Mouse (Mus musculus): ENCODE data around the gene Fam19a5. TPM values are rescaled to one million over a fixed set of nuclear protein-coding genes. Genes with fewer than 3 reads are reported as not detected.
A peak's percentile ranks its signal among the peaks of the same experiment; 100 is the strongest.

Fam19a5 gene
- polyA plus RNA-seq (2016; fragmentation: Nextera tagmentation; extraction: Ambion mirVana), result 2.2 and 3.0 TPM in 2 replicates

GRCm38 (mm10) chr15:87543599-87544338, at the start of gene Fam19a5:
Gene Fam19a5 (plus strand): TSS chr15:87544299.
- Histone ChIP-seq H3K4me1 (peaks cover 32% of the 10 kb centered on the region), H3K36me3 (no peaks in the 10 kb centered on the region), H3K27me3 (ENCODE audit: low read depth, poor library complexity, severe bottlenecking) (peaks cover 68% of the 10 kb centered on the region), H3K4me3 (peak within 1 kb of the TSS; percentile 64), H3K27ac (peak within 1 kb of the TSS; percentile 75), H3K9me3 (replicated peaks) (no peaks in the 10 kb centered on the region)
- 3% methylated on average over 38 of the region's 67 CpGs for WGBS
- DNase-seq (ENCODE audit: low spot score), result peak; percentile 74

- no peak for DNase-seq (ENCODE audit: low spot score)
- Histone ChIP-seq H3K4me1 (no peaks in the 10 kb centered on the region), H3K36me3 (no peaks in the 10 kb centered on the region), H3K27ac (no peak overlapping the region), H3K9me3 (replicated peaks) (no peaks in the 10 kb centered on the region), H3K27me3 (ENCODE audit: low read depth, poor library complexity, severe bottlenecking) (no peaks in the 10 kb centered on the region), H3K4me3 (no peak overlapping the region)
- WGBS, result 84% methylated on average over 3 of the region's 3 CpGs
Observed at GRCm38 (mm10) chr15:87501737-87502136, 42.4 kb upstream of the Fam19a5 start.

- Histone ChIP-seq H3K9me3 (replicated peaks) (no peaks in the 10 kb centered on the region), H3K4me1 (no peaks in the 10 kb centered on the region), H3K36me3 (no peaks in the 10 kb centered on the region), H3K27me3 (ENCODE audit: low read depth, poor library complexity, severe bottlenecking) (no peaks in the 10 kb centered on the region), H3K27ac (no peak overlapping the region), H3K4me3 (no peak overlapping the region)
- no peak for DNase-seq (ENCODE audit: low spot score)
- WGBS, result 79% methylated on average over 3 of the region's 3 CpGs
Observed at GRCm38 (mm10) chr15:87507349-87507748, 36.8 kb upstream of the Fam19a5 start.

GRCm38 (mm10) chr15:87510886-87511285, 33.2 kb upstream of the Fam19a5 start:
- WGBS, result 95% methylated on average over 4 of the region's 4 CpGs
- no peak for DNase-seq (ENCODE audit: low spot score)
- H3K4me1 ChIP-seq, result no peaks in the 10 kb centered on the region

GRCm38 (mm10) chr15:87518161-87518560, 25.9 kb upstream of the Fam19a5 start:
- H3K9me3 ChIP-seq (replicated peaks), result no peaks in the 10 kb centered on the region
- no peaks in the 10 kb centered on the region for H3K36me3 ChIP-seq
- H3K27me3 ChIP-seq (ENCODE audit: low read depth, poor library complexity, severe bottlenecking), result no peaks in the 10 kb centered on the region
- DNase-seq (ENCODE audit: low spot score), result no peak
- no peaks in the 10 kb centered on the region for H3K4me1 ChIP-seq
- H3K4me3 ChIP-seq, result no peak overlapping the region
- H3K27ac ChIP-seq, result no peak overlapping the region

More at GRCm38 (mm10) chr15:87510886-87511285, 33.2 kb upstream of the Fam19a5 start:
- Histone ChIP-seq H3K36me3 (no peaks in the 10 kb centered on the region), H3K27ac (no peak overlapping the region), H3K9me3 (replicated peaks) (no peaks in the 10 kb centered on the region), H3K27me3 (ENCODE audit: low read depth, poor library complexity, severe bottlenecking) (no peaks in the 10 kb centered on the region), H3K4me3 (no peak overlapping the region)

- H3K36me3 ChIP-seq, result no peaks in the 10 kb centered on the region
- 89% methylated on average over 4 of the region's 4 CpGs for WGBS
- no peaks in the 10 kb centered on the region for H3K9me3 ChIP-seq (replicated peaks)
- no peaks in the 10 kb centered on the region for H3K27me3 ChIP-seq (ENCODE audit: low read depth, poor library complexity, severe bottlenecking)
- no peak overlapping the region for H3K27ac ChIP-seq
- no peak overlapping the region for H3K4me3 ChIP-seq
- DNase-seq (ENCODE audit: low spot score), result no peak
- no peaks in the 10 kb centered on the region for H3K4me1 ChIP-seq
Observed at GRCm38 (mm10) chr15:87529271-87529670, 14.8 kb upstream of the Fam19a5 start.

- no peak overlapping the region for H3K4me3 ChIP-seq
- H3K27me3 ChIP-seq (ENCODE audit: low read depth, poor library complexity, severe bottlenecking), result peaks cover 52% of the 10 kb centered on the region
- WGBS, result 72% methylated on average over 1 of the region's 1 CpGs
- no peak for DNase-seq (ENCODE audit: low spot score)
- H3K36me3 ChIP-seq, result no peaks in the 10 kb centered on the region
- H3K9me3 ChIP-seq (replicated peaks), result no peaks in the 10 kb centered on the region
- peaks cover 16% of the 10 kb centered on the region for H3K4me1 ChIP-seq
- H3K27ac ChIP-seq, result no peak overlapping the region
Observed at GRCm38 (mm10) chr15:87541656-87542055, 2.4 kb upstream of the Fam19a5 start.

- Histone ChIP-seq H3K9me3 (replicated peaks) (no peaks in the 10 kb centered on the region), H3K36me3 (no peaks in the 10 kb centered on the region), H3K27me3 (ENCODE audit: low read depth, poor library complexity, severe bottlenecking) (peaks cover 76% of the 10 kb centered on the region), H3K4me1 (peaks cover 33% of the 10 kb centered on the region), H3K27ac (peak overlapping the region; percentile 75), H3K4me3 (peak overlapping the region; percentile 64)
- WGBS, result under 1% methylated on average over 84 of the region's 84 CpGs
- DNase-seq (ENCODE audit: low spot score), result peak; percentile 79
Observed at GRCm38 (mm10) chr15:87544401-87545129, 466 bp downstream of the Fam19a5 start.

- no peak for DNase-seq (ENCODE audit: low spot score)
- Histone ChIP-seq H3K27me3 (ENCODE audit: low read depth, poor library complexity, severe bottlenecking) (peaks cover 79% of the 10 kb centered on the region), H3K4me1 (peaks cover 33% of the 10 kb centered on the region), H3K27ac (peak overlapping the region; percentile 75), H3K4me3 (peak overlapping the region; percentile 64), H3K36me3 (no peaks in the 10 kb centered on the region), H3K9me3 (replicated peaks) (no peaks in the 10 kb centered on the region)
- WGBS, result 10% methylated on average over 18 of the region's 18 CpGs
Observed at GRCm38 (mm10) chr15:87545130-87545642, 1.1 kb downstream of the Fam19a5 start.

GRCm38 (mm10) chr15:87545731-87546360, 1.7 kb downstream of the Fam19a5 start:
- Histone ChIP-seq H3K27ac (no peak overlapping the region), H3K36me3 (no peaks in the 10 kb centered on the region), H3K4me3 (0 out of 2 replicates have a peak overlapping the region, but pooled peaks have one; percentile 64), H3K9me3 (replicated peaks) (no peaks in the 10 kb centered on the region), H3K4me1 (peaks cover 33% of the 10 kb centered on the region), H3K27me3 (ENCODE audit: low read depth, poor library complexity, severe bottlenecking) (peaks cover 79% of the 10 kb centered on the region)
- DNase-seq (ENCODE audit: low spot score), result no peak
- WGBS, result 24% methylated on average over 8 of the region's 8 CpGs

GRCm38 (mm10) chr15:87547022-87547421, 2.9 kb downstream of the Fam19a5 start:
- DNase-seq (ENCODE audit: low spot score), result peak; percentile 65
- Histone ChIP-seq H3K27me3 (ENCODE audit: low read depth, poor library complexity, severe bottlenecking) (peaks cover 71% of the 10 kb centered on the region), H3K4me1 (peaks cover 41% of the 10 kb centered on the region)

GRCm38 (mm10) chr15:87549724-87550123, 5.6 kb downstream of the Fam19a5 start:
- no peaks in the 10 kb centered on the region for H3K9me3 ChIP-seq (replicated peaks)
- no peak for DNase-seq (ENCODE audit: low spot score)
- peaks cover 46% of the 10 kb centered on the region for H3K27me3 ChIP-seq (ENCODE audit: low read depth, poor library complexity, severe bottlenecking)
- no peaks in the 10 kb centered on the region for H3K36me3 ChIP-seq
- H3K4me1 ChIP-seq, result peaks cover 31% of the 10 kb centered on the region
- H3K27ac ChIP-seq, result no peak overlapping the region
- 88% methylated on average over 4 of the region's 4 CpGs for WGBS
- H3K4me3 ChIP-seq, result no peak overlapping the region

More at GRCm38 (mm10) chr15:87547022-87547421, 2.9 kb downstream of the Fam19a5 start:
- Histone ChIP-seq H3K36me3 (no peaks in the 10 kb centered on the region), H3K9me3 (replicated peaks) (no peaks in the 10 kb centered on the region), H3K27ac (no peak overlapping the region), H3K4me3 (no peak overlapping the region)
- WGBS, result 64% methylated on average over 5 of the region's 5 CpGs
